Mouse (Mus musculus): ENCODE measurements around the gene Nova2.
A peak's percentile ranks its signal among the peaks of the same experiment; 100 is the strongest.

DNA sequence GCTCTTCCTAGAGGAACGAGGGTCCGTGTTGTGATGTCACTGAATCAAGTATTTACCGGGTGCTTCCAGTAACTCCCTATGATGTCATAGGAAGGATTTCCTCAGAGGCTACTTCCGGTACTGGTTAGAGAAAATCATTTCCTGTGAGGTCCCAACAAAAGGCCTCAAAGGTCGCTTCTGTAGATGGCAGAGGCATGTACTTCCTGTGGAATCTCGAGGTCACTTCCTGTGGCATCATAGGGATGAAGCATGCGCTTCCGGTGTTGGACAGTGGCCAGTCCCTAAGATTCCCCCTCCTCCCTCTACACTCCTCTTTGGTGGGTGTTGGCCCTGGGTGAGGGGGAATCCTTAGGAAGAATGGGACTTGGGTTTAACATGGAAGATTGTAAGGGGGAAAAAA is 33.8 kb downstream of the Nova2 start:
- no peak for TF ChIP-seq CTCF (IDR thresholded peaks at IDR 0.05)
- peak; percentile 79; the same call in 1 of the 2 replicates for TF ChIP-seq EP300 (IDR thresholded peaks at IDR 0.05; ENCODE audit: insufficient read depth, low read depth, low read length)

Data from heart, adult 2 months (tissue).